Mouse (Mus musculus): ENCODE measurements around the gene Tph2.
"Not testable (repeated sequence)": the region's sequence is repeated elsewhere in the genome, so short reads cannot be mapped to it uniquely, and the experiment has no call there.

Gene Tph2

GRCm38 (mm10) chr10:115184697-115185096, at the start of gene Tph2:
Gene Tph2, minus strand, starts transcription at chr10:115185022.
- in situ Hi-C loops (cut with MboI, MseI), result no loop called here

GRCm38 (mm10) chr10:115233798-115234197, 49.0 kb upstream of the Tph2 start:
- in situ Hi-C loops (cut with MboI, MseI), result no loop called here

GRCm38 (mm10) chr10:115232513-115232912, 47.7 kb upstream of the Tph2 start:
- in situ Hi-C loops (cut with MboI, MseI), result no loop called here

- in situ Hi-C loops (cut with MboI, MseI), result no loop called here
Observed at GRCm38 (mm10) chr10:115229023-115229422, 44.2 kb upstream of the Tph2 start.

GRCm38 (mm10) chr10:115226586-115226985, 41.8 kb upstream of the Tph2 start:
- in situ Hi-C loops (cut with MboI, MseI), result no loop called here

- in situ Hi-C loops (cut with MboI, MseI), result no loop called here
Observed at GRCm38 (mm10) chr10:115223845-115224244, 39.0 kb upstream of the Tph2 start.

GRCm38 (mm10) chr10:115212916-115213580, 28.2 kb upstream of the Tph2 start:
- in situ Hi-C loops (cut with MboI, MseI), result no loop called here

- in situ Hi-C loops (cut with MboI, MseI), result no loop called here
Observed at GRCm38 (mm10) chr10:115205825-115206224, 21.0 kb upstream of the Tph2 start.

- in situ Hi-C loops (cut with MboI, MseI), result no loop called here
Observed at GRCm38 (mm10) chr10:115205284-115205683, 20.5 kb upstream of the Tph2 start.

GRCm38 (mm10) chr10:115191214-115191613, 6.4 kb upstream of the Tph2 start:
- in situ Hi-C loops (cut with MboI, MseI), result no loop called here

- in situ Hi-C loops (cut with MboI, MseI), result no loop called here
Observed at GRCm38 (mm10) chr10:115187390-115187789, 2.6 kb upstream of the Tph2 start.

GRCm38 (mm10) chr10:115181034-115181433, 3.8 kb downstream of the Tph2 start:
- in situ Hi-C loops (cut with MboI, MseI), result no loop called here

- in situ Hi-C loops (cut with MboI, MseI), result not testable (repeated sequence)
Observed at GRCm38 (mm10) chr10:115178019-115178418, 6.8 kb downstream of the Tph2 start.

- in situ Hi-C loops (cut with MboI, MseI), result no loop called here
Observed at GRCm38 (mm10) chr10:115175591-115175991, 9.2 kb downstream of the Tph2 start.

- in situ Hi-C loops (cut with MboI, MseI), result no loop called here
Observed at GRCm38 (mm10) chr10:115173336-115173735, 11.5 kb downstream of the Tph2 start.

- in situ Hi-C loops (cut with MboI, MseI), result no loop called here
Observed at GRCm38 (mm10) chr10:115171351-115171818, 13.4 kb downstream of the Tph2 start.

GRCm38 (mm10) chr10:115170496-115171350, 14.1 kb downstream of the Tph2 start:
- in situ Hi-C loops (cut with MboI, MseI), result no loop called here

- in situ Hi-C loops (cut with MboI, MseI), result no loop called here
Observed at GRCm38 (mm10) chr10:115169410-115169809, 15.4 kb downstream of the Tph2 start.

GRCm38 (mm10) chr10:115160289-115160688, 24.5 kb downstream of the Tph2 start:
- in situ Hi-C loops (cut with MboI, MseI), result no loop called here

- in situ Hi-C loops (cut with MboI, MseI), result no loop called here
Observed at GRCm38 (mm10) chr10:115147308-115147707, 37.5 kb downstream of the Tph2 start.

GRCm38 (mm10) chr10:115146257-115146898, 38.4 kb downstream of the Tph2 start:
- in situ Hi-C loops (cut with MboI, MseI), result no loop called here

GRCm38 (mm10) chr10:115144542-115144941, 40.3 kb downstream of the Tph2 start:
- in situ Hi-C loops (cut with MboI, MseI), result no loop called here
